Mouse (Mus musculus) adrenal gland, postnatal 36 days (tissue): ENCODE measurements around the gene Usp48. TPM values are rescaled to one million over a fixed set of nuclear protein-coding genes. Genes with fewer than 3 reads are reported as not detected.
"Not testable (repeated sequence)": the region's sequence is repeated elsewhere in the genome, so short reads cannot be mapped to it uniquely, and the experiment has no call there.

ENCODE experiments used
- DNase-seq, 2 experiments: peaks; one replicate each; pipeline ENCODE4 v3.0.0; 2021; ENCODE audit warnings: mixed read lengths in 1 of 2
- long read RNA-seq, 2 experiments: library from polyadenylated mRNA; stranded (forward); transcript quantifications; one replicate each; pipeline ENCODE4 v2.0.0; 2021; ENCODE audit warnings: borderline sequencing depth in 2 of 2
- total RNA-seq, 2 experiments: library from RNA; stranded (reverse); gene quantifications; 2 replicates each; pipeline ENCODE4 v1.2.3; 2021

The Usp48 gene
- 100 to 1,000 TPM; 100 to 116 TPM for total RNA-seq
- long read RNA-seq, experiment 1, full-length matches to known transcripts, result 21 of 85 reads
- long read RNA-seq, experiment 1, partial matches to known transcripts, result 16 of 85 reads
- long read RNA-seq, experiment 1, other reads (novel, unspliced or antisense), result 48 of 85 reads
- long read RNA-seq, experiment 2, full-length matches to known transcripts, result 5 of 22 reads
- long read RNA-seq, experiment 2, partial matches to known transcripts, result 1 of 22 reads
- long read RNA-seq, experiment 2, other reads (novel, unspliced or antisense), result 16 of 22 reads

DNA sequence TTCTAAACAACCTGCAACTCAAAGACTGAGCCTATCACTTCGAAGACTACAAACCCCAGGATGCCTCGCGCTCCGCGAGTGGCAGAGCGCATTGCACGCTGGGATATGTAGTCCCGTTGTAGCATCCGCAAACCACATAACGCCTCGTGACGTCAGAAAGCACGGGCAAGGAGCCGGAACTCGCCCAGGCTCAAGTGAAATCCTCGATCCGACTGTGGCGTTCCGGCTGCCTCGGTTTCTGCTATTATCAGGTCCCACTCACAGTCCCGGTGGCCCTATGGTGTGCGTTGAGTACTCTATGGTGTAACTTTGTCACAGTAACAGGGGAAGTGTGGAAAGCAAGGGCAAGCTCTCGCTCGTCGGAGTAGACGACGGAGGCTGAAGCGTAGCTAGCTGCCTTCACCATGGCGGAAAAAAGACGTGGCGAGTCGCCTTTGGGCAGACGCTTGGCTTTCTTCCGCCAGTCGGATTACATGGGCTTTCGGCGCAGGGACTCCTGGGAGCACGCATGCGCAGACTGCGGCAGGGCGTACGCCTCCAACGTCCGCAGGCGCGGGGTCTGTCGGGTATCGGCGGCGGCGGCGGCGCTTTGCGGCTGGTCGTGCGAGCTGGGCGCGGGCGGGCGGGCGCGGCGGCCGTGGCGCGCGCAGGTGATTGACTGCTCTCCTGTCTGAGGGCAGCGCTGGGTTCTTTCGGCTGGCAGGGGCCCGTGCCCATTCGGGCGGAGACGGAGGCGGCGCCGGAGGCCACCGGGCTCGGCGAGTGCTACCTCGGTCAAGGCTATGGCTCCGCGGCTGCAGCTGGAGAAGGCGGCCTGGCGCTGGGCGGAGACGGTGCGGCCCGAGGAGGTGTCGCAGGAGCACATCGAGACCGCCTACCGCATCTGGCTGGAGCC is at the start of gene Usp48:
Gene Usp48 (plus strand): TSS at position 155 of the 895 bp plus-strand sequence.
- peak; percentile 100 for DNase-seq

DNA sequence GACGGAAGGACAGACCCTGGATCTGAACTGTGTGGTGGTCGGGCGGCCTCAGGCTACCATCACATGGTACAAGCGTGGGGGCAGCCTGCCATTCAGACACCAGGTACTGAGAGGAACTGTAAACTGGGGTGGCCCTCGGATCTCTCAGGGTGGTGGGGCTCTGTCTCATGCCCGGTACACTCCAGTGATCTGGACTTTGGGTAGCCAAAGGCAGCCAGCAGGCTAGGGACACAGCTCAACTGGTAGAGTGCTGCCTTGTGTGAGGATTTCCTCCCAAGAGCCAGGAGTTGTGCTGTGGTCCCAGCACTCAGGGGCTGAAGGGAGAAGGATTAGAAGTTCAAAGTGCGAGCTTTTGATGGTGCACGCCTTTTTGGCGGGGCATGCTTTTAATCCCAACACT is 48.0 kb upstream of the Usp48 start:
- no peak for DNase-seq

DNA sequence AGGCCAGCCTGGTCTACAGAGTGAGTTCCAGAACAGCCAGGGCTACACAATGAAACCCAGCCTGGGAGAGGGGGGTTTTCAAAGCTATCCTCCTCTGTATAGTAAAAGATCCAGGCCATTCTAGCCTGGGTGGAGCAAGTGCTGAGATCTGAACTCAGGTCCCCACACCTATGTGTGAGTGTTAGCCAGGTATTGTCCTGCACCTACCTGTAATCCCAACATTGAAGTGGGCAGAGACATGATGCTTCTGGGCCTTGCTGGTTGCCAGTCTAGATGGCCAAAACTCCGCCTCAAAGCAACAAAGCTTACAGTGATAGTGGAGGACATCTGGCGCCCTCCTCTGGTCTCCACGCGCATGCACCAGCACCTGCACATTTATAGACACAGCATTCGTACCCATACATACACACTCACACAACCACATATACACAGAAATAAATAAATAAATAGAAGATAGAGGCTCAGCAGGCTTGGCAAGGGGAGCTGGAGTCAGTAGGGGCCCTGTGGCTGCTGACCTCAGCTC is 47.5 kb upstream of the Usp48 start:
- peak; percentile 45 to 69 for DNase-seq

DNA sequence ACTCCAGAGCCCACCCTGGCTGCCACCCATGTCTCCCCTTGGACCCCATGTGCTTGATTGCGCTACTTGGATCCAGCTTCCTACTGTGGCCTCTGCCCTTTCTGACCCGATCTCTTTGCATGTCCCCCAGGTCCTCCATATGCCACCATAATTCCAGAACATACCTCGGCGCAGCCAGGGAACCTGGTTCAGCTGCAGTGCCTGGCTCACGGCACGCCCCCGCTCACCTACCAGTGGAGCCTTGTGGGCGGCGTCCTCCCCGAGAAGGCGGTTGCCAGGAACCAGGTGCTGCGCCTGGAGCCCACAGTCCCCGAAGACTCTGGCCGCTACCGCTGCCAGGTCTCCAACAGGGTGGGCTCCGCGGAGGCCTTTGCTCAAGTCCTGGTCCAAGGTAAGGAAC is 40.1 kb upstream of the Usp48 start:
- no peak for DNase-seq

DNA sequence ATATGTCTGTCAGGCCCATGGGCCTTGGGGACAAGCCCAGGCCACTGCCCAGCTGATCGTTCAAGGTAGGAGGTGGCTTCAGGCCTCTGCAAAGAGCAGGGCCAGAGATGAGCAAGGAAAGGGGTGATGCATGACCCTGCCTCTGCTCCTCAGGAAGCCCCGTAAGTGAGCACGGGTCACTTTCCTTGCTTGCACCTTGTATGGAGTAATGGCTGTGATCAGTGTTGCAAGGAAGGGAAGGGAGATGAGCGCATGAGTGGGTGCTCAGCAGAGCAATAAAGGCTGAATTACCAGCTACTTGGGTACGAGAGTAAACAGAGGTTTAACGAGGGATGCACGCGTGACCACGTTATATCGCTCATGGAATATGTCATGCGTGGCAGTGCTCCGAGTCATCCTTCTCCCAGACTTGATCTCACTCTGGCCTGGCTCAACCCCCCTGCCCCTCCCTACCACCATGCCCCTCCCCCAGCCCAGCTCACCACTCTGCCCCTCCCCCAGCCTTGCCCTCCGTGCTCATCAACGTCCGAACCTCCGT is 36.8 kb upstream of the Usp48 start:
- no peak for DNase-seq

DNA sequence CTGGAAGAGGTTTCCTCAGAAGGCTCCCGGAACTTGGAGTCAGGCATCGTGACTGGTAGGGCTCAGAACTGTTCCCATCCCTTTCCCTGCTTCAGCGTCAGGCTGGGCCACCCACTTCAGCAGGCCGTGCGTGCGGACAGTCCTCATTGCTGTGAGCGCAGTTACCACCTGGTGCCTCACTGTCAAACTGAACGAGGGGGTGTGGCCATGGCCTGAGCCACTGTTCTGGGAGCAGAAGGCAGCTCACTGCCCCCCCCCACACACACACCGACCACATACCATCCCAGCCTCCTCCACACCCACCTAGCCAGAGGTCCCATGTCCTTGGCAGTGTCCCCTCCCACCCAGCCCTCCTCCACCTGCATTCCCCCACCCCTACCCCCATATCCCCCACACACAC is 23.7 kb upstream of the Usp48 start:
- no peak for DNase-seq

DNA sequence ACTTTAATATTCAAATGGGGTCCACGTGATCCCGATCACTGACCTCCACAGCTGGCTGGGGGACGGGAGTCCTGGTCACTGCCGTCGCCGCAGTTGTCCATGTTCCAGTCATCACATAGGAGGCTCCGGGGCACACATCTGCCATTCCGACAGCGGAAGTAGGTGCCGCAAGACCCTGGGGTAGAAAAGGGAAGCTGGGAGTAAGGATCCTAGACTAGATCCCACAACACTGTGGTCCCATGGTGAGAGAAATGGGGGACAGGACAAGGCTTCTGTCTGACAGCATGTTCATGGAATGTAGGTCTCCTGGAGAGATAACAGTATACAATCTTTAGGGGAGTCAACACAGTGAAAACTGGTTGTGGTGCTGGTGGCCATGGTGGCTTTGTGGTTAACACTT is 19.1 kb upstream of the Usp48 start, which contains the start of gene Ldlrad2:
Gene Ldlrad2 (minus strand): TSS at position 101 of the 400 bp plus-strand sequence.
- no peak for DNase-seq

DNA sequence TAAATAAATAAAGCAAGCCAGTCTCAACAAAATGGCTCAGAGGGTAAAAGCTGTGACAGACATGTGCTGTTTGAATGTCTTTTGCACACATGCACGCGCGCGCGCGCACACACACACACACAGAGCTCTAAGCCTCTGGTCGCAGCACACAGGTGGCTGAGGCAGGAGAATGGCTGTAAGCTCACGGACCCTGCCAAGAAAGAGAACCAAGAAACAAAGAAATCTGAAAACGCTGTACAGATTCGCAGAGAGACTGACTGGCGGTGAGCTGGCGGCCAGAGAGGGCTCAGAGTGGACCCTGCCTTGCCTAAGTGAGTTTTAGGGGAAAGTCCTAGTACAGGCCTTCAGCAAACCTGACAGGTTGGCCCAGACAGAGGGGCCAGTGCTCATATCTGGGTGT is 16.1 kb upstream of the Usp48 start:
- DNase-seq, result no peak

DNA sequence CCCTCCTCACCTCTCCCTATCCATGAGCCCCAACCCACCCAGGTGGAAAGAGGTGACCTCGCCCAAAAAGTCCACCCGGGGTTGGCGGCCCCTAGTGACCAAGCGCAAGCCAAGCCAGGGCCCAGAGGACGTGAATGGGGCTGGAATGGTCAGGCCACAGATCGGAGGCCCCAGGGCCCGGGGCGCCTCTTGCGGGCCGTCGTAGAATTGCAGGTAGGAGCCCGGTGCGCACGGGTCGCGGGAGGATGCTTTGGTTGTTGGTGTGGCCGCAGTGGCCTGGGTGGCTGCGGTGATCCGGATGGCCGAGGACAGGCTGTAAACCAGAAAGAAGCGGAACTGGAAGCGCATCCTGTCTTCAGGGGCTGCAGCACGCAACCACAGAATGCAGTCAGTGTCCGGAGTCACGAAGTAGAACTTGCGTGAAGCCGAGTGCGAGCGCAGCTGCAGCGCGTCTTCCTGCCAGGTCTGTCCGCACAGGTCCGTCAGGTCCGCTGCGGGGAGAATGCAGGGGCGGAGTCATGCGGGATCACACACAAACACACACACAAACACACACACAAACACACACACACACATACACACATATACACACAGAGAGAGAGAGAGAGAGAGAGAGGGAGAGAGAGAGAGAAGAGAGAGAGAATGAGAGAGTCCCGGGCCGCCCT is 15.2 kb upstream of the Usp48 start:
- peak; percentile 66 to 75 for DNase-seq

DNA sequence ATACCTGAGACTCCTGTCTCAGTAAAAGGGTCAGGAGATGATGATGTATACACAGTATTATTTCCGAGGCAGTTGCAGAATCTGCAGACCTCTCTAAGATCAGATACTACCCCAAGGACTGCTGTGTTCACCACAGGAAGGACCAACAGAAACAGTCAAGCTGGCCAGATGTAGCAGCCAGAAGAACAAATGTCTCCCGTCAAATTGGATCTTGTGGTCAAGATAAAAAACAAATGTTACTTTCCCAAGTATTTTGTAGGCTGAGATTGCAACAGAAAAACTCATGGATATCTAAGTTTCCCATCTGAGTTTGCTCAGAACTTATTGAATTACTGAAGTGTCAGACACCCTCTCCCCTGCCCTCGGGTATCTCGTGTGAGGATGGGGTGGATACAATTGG is 13.8 kb upstream of the Usp48 start:
- no peak for DNase-seq

DNA sequence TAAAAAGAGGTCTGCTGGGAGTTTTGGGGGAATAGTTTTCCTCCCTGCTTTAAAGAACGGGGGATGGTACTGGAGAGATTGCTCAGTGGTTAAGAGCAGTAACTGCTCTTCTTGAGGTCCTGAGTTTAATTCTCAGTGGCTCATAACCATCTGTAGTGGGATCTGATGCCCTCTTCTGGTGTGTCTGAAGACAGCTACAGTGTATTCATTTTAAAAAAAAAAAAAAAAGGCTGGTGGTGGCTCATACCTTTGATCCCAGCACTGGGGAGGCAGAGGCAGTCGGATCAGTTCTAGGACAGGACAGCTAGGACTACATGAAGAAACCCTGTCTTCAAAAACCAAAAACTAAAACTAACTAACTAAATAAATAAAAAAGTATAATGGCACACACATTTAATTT is 13.3 kb upstream of the Usp48 start:
- no peak for DNase-seq

DNA sequence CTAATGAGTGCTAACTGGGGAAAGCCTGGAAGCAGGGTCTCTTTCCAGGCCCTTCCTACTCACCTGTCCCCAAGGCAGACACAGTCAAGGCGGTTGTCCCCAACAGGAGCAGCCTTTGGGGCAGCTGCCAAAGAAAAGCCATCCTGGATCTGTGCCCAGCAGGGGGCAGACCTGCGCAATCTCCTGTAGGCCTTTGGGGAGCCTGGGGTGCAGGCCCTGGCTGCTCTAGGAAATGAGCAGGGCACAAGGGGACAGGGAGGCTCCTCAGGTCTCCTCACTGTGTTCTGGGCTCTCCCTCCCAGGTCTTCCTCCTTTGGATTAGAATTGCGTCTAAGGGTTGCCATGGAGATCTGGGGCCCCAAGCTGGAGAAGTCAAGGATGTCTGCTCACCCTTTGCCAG is 11.7 kb upstream of the Usp48 start:
- DNase-seq, result peak; percentile 75 to 83

DNA sequence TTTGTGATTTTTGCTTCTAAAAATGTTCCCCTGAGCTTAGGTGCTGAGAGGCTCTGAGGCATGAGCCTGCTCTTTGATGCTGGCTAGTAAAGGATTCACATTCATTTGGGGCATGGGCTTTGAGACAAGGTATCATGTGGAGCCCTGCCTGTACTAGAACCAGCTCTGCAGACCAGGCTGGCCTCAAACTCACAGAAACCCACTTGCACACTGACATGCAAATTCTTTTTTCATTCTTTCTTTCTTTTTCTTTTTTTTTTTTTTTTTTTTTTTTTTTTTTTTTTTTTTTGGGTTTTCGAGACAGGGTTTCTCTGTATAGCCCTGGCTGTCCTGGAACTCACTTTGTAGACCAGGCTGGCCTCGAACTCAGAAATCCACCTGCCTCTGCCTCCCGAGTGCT is 4.5 kb upstream of the Usp48 start:
- DNase-seq, result not testable (repeated sequence)

DNA sequence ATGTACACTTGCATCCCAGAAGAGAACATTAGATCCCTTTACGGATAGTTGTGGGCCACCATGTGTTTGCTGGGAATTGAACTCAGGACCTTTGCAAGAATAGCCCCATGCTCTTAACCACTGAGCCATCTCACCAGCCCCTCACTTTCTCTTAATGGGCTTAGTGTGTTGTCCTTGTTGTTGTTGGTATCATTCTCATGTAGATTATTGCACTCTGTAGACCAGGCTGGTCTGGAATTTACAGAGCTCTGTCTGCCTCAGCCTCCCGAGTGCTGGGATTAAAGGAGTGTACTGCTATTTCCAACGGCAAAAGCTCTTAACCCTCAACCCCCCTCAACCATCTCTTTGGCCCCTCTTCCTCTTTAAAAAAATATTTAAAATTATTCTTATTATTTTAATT is 4.0 kb upstream of the Usp48 start:
- no peak for DNase-seq

DNA sequence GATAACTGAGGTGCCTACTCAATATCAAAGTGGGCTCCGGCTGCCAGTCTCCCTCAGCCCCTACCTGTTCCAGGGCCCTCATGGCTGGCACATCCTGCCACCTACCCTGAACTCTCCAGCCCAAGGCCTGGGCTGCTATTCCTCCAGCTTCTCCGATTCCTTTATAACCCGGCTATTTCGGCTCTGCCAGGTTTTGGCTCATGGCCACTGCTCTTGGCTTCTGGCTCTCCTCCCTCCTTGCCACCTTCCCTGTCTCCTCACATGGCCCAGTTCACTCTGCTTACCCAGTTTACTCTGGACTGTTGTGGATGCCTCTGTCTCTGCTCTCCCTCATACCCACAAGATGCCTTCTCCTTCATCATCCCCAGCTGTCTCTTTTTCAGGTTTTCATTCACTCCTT is 2.6 kb upstream of the Usp48 start:
- DNase-seq, result peak in 1 of 2 experiments; percentile 44

DNA sequence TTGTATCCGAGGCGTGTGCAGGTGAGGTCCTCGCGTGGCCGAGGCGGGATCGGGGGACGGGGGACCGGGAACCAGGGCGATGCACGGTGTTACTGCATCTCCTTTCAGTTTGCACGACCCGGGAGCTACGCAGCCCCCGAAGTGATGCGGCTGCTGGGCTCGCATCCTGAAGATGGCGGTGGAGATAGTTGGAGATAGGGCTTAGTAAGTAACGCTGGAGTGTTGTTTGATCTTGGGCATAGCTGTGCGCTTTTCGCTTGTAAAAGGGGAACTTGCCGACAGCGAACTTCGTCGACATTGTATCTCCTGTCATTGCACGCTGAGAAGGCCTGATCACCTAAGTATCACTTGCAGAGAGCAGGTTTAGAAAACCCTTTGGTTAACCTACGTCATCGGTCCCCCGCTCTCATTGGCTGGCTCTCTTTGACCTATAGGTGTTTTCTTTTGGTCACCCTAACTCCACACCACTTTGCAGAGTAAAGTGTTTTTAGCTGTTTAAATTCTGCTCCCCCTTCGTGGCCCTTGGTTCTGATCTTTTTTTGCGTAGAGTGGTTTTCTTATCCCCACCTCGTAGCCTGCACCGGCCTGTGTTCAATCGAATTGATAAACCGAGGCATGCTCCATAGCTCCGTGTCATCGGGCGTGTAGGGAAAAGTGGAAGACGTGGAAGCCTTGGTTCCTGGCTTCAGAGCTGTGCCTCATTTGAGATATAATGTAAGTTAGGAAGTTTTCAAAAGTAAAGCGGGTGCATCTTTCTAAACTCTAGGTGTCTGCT is 1.1 kb downstream of the Usp48 start:
- peak; percentile 47 to 53 for DNase-seq

DNA sequence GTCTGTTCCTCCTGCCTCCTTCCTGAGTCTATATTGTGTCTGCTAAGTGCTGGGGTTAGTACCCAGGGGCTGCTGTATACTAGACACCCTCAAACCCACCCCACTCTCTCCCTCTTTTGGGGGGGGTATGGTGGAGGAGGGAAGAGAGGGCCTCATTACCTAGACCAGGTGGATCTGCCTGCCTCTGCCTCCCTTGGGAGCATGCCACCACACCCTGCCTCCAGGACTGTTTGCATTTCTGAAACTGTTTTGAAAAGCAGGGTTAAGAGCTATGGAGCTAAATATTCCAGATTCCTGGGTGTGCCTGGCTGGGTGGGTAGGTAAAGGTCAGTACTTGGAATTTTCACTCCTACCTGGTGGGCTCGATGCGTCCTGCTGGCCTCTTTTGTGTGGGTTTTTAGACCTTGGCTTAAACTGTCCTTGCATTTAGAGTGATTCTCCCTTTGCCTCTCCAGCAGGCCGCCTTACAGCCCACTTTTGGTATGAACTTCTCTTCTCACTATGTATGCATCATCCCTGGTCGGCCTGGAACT is 3.6 kb downstream of the Usp48 start:
- DNase-seq, result no peak

DNA sequence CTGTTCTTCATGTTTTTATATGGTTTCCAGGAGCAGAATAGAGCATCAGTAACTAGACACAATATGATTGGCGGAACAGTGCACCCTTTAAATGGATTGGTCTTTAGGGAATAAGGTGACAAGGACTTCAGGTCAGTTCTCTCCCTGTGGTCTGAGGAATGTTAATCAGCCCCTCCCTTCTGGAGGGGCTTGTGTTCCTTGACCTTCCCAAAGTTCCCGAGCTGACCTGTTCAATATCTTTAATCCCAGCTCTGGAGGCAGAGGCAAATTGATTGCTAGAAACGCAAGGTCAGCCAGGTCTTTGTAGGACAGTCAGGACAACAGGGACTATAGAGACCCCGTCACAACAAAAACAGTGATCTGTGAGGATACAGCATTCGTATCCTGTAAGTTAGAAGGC is 5.0 kb downstream of the Usp48 start:
- DNase-seq, result no peak

DNA sequence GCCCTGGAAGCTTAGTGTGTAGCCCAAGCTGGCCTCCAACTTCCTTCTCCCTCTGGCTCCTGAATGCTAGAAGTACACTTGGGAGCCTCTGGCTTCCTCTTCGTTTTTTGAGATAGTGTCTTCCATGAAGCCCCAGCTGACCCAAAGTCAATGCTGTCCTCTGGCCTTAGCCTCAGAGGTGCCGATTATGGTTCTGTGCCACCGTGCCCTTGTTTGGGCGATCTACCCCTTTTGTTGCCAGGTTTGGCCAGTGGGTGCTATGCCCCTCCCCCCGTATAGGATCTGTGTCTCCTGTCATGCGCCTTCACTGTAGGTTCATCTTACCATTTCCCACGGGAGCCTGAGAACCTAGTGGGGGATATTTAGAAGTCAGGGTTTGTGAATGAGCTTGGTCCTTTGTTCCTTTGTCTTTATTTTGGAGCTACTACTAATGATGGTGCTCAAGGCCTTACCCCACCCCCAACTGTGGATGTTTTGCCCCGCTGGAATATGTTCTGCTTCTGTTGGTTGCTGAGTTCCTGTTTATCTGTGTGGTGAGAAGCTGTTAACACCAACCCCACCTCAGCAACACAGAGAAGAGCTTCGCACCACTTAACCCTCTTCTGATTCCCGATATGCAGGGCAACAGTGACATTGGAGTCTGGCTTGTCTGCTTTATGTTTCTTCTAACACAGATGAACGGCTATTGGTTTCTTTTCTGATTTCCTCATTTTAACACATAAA is 10.1 kb downstream of the Usp48 start:
- DNase-seq, result no peak

DNA sequence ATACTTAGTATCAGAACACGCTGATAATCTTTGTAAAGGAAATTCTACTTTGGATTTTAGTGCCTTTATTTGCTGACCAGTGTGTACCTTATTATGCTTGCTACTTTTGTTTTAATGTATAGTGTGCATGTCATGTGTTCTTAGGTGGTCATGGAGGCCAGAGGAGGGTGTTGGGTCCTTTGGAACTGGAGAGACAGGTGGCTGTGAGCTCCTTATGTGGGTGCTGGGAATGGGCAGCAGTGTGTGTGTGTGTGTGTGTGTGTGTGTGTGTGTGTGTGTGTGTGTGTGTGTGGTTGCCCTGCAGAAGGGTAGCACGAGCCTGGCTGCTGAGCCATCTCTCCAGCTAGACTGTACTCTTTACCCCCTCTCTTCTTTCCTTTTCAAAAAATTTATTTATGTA is 13.5 kb downstream of the Usp48 start:
- DNase-seq, result no peak

DNA sequence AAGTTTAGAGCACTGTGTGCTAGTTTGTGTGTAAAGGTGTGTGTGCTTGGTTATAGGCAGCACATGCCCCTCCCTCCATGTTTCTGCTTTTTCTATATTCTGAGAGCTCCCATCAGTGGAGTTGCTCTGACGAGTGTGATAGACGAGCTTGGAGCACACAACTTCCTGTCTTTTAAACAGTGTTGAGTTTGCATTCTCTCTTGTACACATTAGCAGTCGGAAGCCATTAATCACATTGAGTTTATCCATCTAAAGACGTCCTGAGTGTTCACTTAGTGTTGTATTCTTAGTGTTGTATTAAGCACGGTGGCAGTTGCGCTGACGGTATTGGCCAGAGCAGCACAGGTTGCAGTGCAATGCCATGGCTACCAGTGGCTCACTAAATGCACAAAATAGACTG is 15.7 kb downstream of the Usp48 start:
- DNase-seq, result no peak
